Mouse (Mus musculus) neural tube, embryonic 11.5 days (tissue): ENCODE data around the gene Stx6. TPM values are rescaled to one million over a fixed set of nuclear protein-coding genes. Genes with fewer than 3 reads are reported as not detected.
A peak's percentile ranks its signal among the peaks of the same experiment; 100 is the strongest.

ENCODE experiments used
- ATAC-seq: fragments of 200-750 bp; cut with Nextera tagmentation; 2 replicates; pipeline ENCODE4 v1.8.0; 2017; ENCODE audit warnings: moderate number of reproducible peaks, mild to moderate bottlenecking, moderate TSS enrichment, moderate library complexity; ENCODE audit not compliant: insufficient read depth, low FRiP score, low TSS enrichment
- DNase-seq: peaks from one replicate; pipeline ENCODE4 v3.0.0-alpha.2; 2015; ENCODE audit warnings: low spot score
- H3K27ac ChIP-seq: fragments of 300-500 bp; sonication (generic); 2 replicates; pipeline ENCODE4 v1.5.1; 2014; ENCODE audit warnings: low read depth, mild to moderate bottlenecking, low read length
- H3K27me3 ChIP-seq: fragments of 300-500 bp; sonication (generic); 2 replicates; pipeline ENCODE4 v1.6.1; 2014; ENCODE audit warnings: mild to moderate bottlenecking, low read length, mixed read lengths; ENCODE audit not compliant: control insufficient read depth, insufficient read depth
- H3K36me3 ChIP-seq: fragments of 300-500 bp; sonication (generic); 2 replicates; pipeline ENCODE4 v1.6.1; 2014; ENCODE audit warnings: mild to moderate bottlenecking, low read length, moderate library complexity, mixed read lengths; ENCODE audit not compliant: control insufficient read depth, insufficient read depth
- H3K4me1 ChIP-seq: fragments of 300-500 bp; sonication (generic); 2 replicates; pipeline ENCODE4 v1.6.1; 2014; ENCODE audit warnings: low read length, mixed read lengths; ENCODE audit not compliant: control insufficient read depth, insufficient read depth
- H3K4me2 ChIP-seq: fragments of 300-500 bp; sonication (generic); 2 replicates; pipeline ENCODE4 v1.6.1; 2014; ENCODE audit warnings: low read depth, mild to moderate bottlenecking, moderate library complexity
- H3K4me3 ChIP-seq: fragments of 300-500 bp; sonication (generic); 2 replicates; pipeline ENCODE4 v1.5.1; 2014; ENCODE audit warnings: low read depth, low read length
- H3K9ac ChIP-seq: fragments of 300-500 bp; sonication (generic); 2 replicates; pipeline ENCODE4 v1.6.1; 2014; ENCODE audit warnings: mild to moderate bottlenecking, low read length
- H3K9me3 ChIP-seq: fragments of 300-500 bp; sonication (generic); 2 replicates; pipeline ENCODE4 v1.6.1; 2016; ENCODE audit warnings: low read length; ENCODE audit not compliant: control insufficient read depth
- WGBS: fragments of 180-500 bp; shearing (Covaris S2); extraction: QIAGEN DNeasy Blood & Tissue Kit; methylation state at CpG from one replicate; pipeline ENCODE4 v1.1.7; 2014; 5-methylcytosine and 5-hydroxymethylcytosine counted together
- polyA plus RNA-seq: library from polyadenylated mRNA; unstranded; fragments of >200 nt; fragmentation: Nextera tagmentation; extraction: Ambion mirVana; gene quantifications from 2 replicates; pipeline ENCODE4 v1.2.1, GENCODE M21; 2014

Stx6 gene
- polyA plus RNA-seq, 1 experiment from 2014 or later = 111 TPM

- no peak for ATAC-seq
- Histone ChIP-seq H3K4me2 (no peak overlapping the region), H3K27ac (no peak overlapping the region), H3K9me3 (no peaks in the 10 kb centered on the region), H3K4me3 (no peak overlapping the region), H3K4me1 (no peaks in the 10 kb centered on the region), H3K27me3 (no peaks in the 10 kb centered on the region), H3K9ac (no peak overlapping the region), H3K36me3 (no peaks in the 10 kb centered on the region)
- DNase-seq = no peak
- WGBS = 96% methylated on average over 5 of the region's 5 CpGs
Measured at GRCm38 (mm10) chr1:155124397-155124796, 34.1 kb upstream of the Stx6 start.

- Histone ChIP-seq H3K9me3 (no peaks in the 10 kb centered on the region), H3K27ac (no peak overlapping the region), H3K36me3 (no peaks in the 10 kb centered on the region), H3K27me3 (no peaks in the 10 kb centered on the region), H3K9ac (no peak overlapping the region), H3K4me1 (no peaks in the 10 kb centered on the region), H3K4me3 (no peak overlapping the region), H3K4me2 (no peak overlapping the region)
- DNase-seq = no peak
- 78% methylated on average over 5 of the region's 5 CpGs for WGBS
- ATAC-seq = no peak
Measured at GRCm38 (mm10) chr1:155126716-155127115, 31.8 kb upstream of the Stx6 start.

GRCm38 (mm10) chr1:155127429-155127934, 31.0 kb upstream of the Stx6 start:
- H3K36me3 ChIP-seq = no peaks in the 10 kb centered on the region
- DNase-seq = no peak
- H3K4me1 ChIP-seq = no peaks in the 10 kb centered on the region
- ATAC-seq = no peak
- H3K27me3 ChIP-seq = no peaks in the 10 kb centered on the region
- no peak overlapping the region for H3K4me2 ChIP-seq
- 90% methylated on average over 5 of the region's 5 CpGs for WGBS
- no peak overlapping the region for H3K9ac ChIP-seq
- H3K27ac ChIP-seq = no peak overlapping the region
- no peak overlapping the region for H3K4me3 ChIP-seq
- no peaks in the 10 kb centered on the region for H3K9me3 ChIP-seq

GRCm38 (mm10) chr1:155134866-155135265, 23.6 kb upstream of the Stx6 start:
- Histone ChIP-seq H3K9me3 (no peaks in the 10 kb centered on the region), H3K4me2 (no peak overlapping the region), H3K9ac (no peak overlapping the region), H3K36me3 (no peaks in the 10 kb centered on the region), H3K4me1 (no peaks in the 10 kb centered on the region), H3K4me3 (no peak overlapping the region), H3K27me3 (no peaks in the 10 kb centered on the region), H3K27ac (no peak overlapping the region)
- no peak for DNase-seq
- ATAC-seq = no peak
- 47% methylated on average over 8 of the region's 8 CpGs for WGBS

- Histone ChIP-seq H3K4me3 (no peak overlapping the region), H3K4me2 (no peak overlapping the region), H3K27ac (no peak overlapping the region), H3K36me3 (no peaks in the 10 kb centered on the region), H3K9ac (no peak overlapping the region), H3K4me1 (no peaks in the 10 kb centered on the region), H3K9me3 (no peaks in the 10 kb centered on the region), H3K27me3 (no peaks in the 10 kb centered on the region)
- 91% methylated on average over 7 of the region's 7 CpGs for WGBS
- ATAC-seq (no peak), DNase-seq (no peak)
Measured at GRCm38 (mm10) chr1:155138795-155139194, 19.7 kb upstream of the Stx6 start.

- no peak overlapping the region for H3K27ac ChIP-seq
- peak; percentile 33 for DNase-seq
- ATAC-seq = no peak
- no peak overlapping the region for H3K9ac ChIP-seq
- no peaks in the 10 kb centered on the region for H3K27me3 ChIP-seq
- WGBS = 73% methylated on average over 2 of the region's 2 CpGs
- no peak overlapping the region for H3K4me2 ChIP-seq
- H3K4me3 ChIP-seq = no peak overlapping the region
- H3K9me3 ChIP-seq = no peaks in the 10 kb centered on the region
- H3K36me3 ChIP-seq = no peaks in the 10 kb centered on the region
- H3K4me1 ChIP-seq = no peaks in the 10 kb centered on the region
Measured at GRCm38 (mm10) chr1:155140076-155140475, 18.4 kb upstream of the Stx6 start.

- no peaks in the 10 kb centered on the region for H3K4me1 ChIP-seq
- H3K27me3 ChIP-seq = no peaks in the 10 kb centered on the region
- no peak overlapping the region for H3K4me3 ChIP-seq
- no peak overlapping the region for H3K4me2 ChIP-seq
- no peak overlapping the region for H3K9ac ChIP-seq
- ATAC-seq (no peak), DNase-seq (no peak)
- H3K36me3 ChIP-seq = no peaks in the 10 kb centered on the region
- no peaks in the 10 kb centered on the region for H3K9me3 ChIP-seq
- 68% methylated on average over 6 of the region's 6 CpGs for WGBS
- H3K27ac ChIP-seq = no peak overlapping the region
Measured at GRCm38 (mm10) chr1:155145620-155146019, 12.9 kb upstream of the Stx6 start.

GRCm38 (mm10) chr1:155146572-155146980, 11.9 kb upstream of the Stx6 start, which contains the start of gene Mr1:
Mr1 (minus strand) TSS chr1:155146814.
- H3K4me3 ChIP-seq = no peak within 1 kb of the TSS
- ATAC-seq = no peak
- no peak within 1 kb of the TSS for H3K4me2 ChIP-seq

GRCm38 (mm10) chr1:155147228-155147627, 11.3 kb upstream of the Stx6 start:
- H3K36me3 ChIP-seq = no peaks in the 10 kb centered on the region
- no peaks in the 10 kb centered on the region for H3K9me3 ChIP-seq
- no peak overlapping the region for H3K9ac ChIP-seq
- H3K4me3 ChIP-seq = no peak overlapping the region
- H3K27ac ChIP-seq = no peak overlapping the region
- WGBS = 85% methylated on average over 2 of the region's 2 CpGs
- no peaks in the 10 kb centered on the region for H3K4me1 ChIP-seq
- no peaks in the 10 kb centered on the region for H3K27me3 ChIP-seq
- ATAC-seq (no peak), DNase-seq (no peak)
- H3K4me2 ChIP-seq = no peak overlapping the region

More at GRCm38 (mm10) chr1:155146572-155146980, 11.9 kb upstream of the Stx6 start, which contains the start of gene Mr1:
- H3K27me3 ChIP-seq = no peaks in the 10 kb centered on the region
- no peak for DNase-seq
- no peak within 1 kb of the TSS for H3K27ac ChIP-seq
- H3K36me3 ChIP-seq = no peaks in the 10 kb centered on the region
- no peak within 1 kb of the TSS for H3K9ac ChIP-seq
- no peaks in the 10 kb centered on the region for H3K9me3 ChIP-seq
- H3K4me1 ChIP-seq = no peaks in the 10 kb centered on the region
- 60% methylated on average over 8 of the region's 8 CpGs for WGBS
